ENCODE assay signal across 24 mouse cellular contexts in the genomic region with DNA sequence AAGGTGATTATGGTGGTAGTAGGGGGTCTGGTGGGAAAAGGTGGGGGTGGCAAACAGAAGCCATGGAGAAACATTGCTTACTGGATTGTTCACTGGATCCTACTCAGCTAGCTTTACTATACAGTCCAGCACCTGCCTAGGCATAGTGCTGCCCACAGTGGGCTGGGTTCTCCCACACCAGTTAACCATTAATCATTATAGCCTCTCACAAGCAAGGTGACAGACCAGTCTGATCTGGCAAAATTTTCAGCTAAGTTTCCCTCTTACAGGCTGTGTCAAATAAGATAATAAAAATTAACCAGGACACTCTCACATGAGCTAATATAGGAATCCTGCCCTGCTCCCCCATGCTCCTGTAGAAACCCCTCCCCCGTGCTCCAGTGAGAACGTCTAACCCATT.
"Had no signal": no experiment of that assay in that cellular context is flagged by ENCODE, and none has a peak within 500 bp of the region (broad histone marks: within the 10 kb centered on the region; RNA-seq: fewer than 3 reads in every experiment).

No protein-coding gene starts in this region.

- H3K4me1 ChIP-seq: forebrain, embryonic 15.5 days; hindbrain, embryonic 13.5 days; hindbrain, embryonic 15.5 days; liver, embryonic 13.5 days; liver, embryonic 15.5 days had no signal

- H3K9me3 ChIP-seq: forebrain, embryonic 15.5 days; heart, embryonic 13.5 days; heart, embryonic 15.5 days; hindbrain, embryonic 13.5 days; hindbrain, embryonic 15.5 days; limb, embryonic 10.5 days; liver, embryonic 13.5 days; liver, embryonic 15.5 days had no signal

- H3K27ac ChIP-seq: forebrain, embryonic 15.5 days; heart, adult 2 months; heart, embryonic 13.5 days; heart, embryonic 15.5 days; hindbrain, embryonic 13.5 days; hindbrain, embryonic 15.5 days; hindbrain, postnatal 0 days; kidney, postnatal 0 days; layer of hippocampus, adult 2 months; left cerebral cortex, adult 2 months; limb, embryonic 10.5 days; limb, embryonic 12.5 days; liver, embryonic 13.5 days; liver, embryonic 15.5 days had no signal

- DNase-seq: forebrain, postnatal 0 days; gastrocnemius, postnatal 14 days; gastrocnemius, postnatal 36 days; heart, adult 11 months; heart, adult 2 months; heart, postnatal 14 days; heart, postnatal 36 days; liver; liver, embryonic 13.5 days; liver, postnatal 0 days had no signal

- ATAC-seq: forebrain, embryonic 15.5 days; forebrain, postnatal 0 days; hindbrain, postnatal 0 days; liver, postnatal 0 days had no signal

- H3K9ac ChIP-seq: forebrain, embryonic 15.5 days; forebrain, postnatal 0 days; heart, embryonic 13.5 days; heart, embryonic 15.5 days; hindbrain, embryonic 13.5 days; hindbrain, embryonic 15.5 days; limb, embryonic 12.5 days; liver, embryonic 13.5 days; liver, embryonic 15.5 days; liver, postnatal 0 days had no signal

- H3K4me2 ChIP-seq: forebrain, embryonic 15.5 days; heart, embryonic 11.5 days; heart, embryonic 13.5 days; heart, embryonic 15.5 days; hindbrain, embryonic 13.5 days; hindbrain, embryonic 15.5 days; limb, embryonic 12.5 days; liver, embryonic 11.5 days; liver, embryonic 13.5 days; liver, embryonic 15.5 days had no signal

- H3K36me3 ChIP-seq: forebrain, embryonic 15.5 days; heart, embryonic 13.5 days; heart, embryonic 15.5 days; hindbrain, embryonic 13.5 days; hindbrain, embryonic 15.5 days; limb, embryonic 10.5 days; limb, embryonic 12.5 days; liver, embryonic 13.5 days; liver, embryonic 15.5 days had no signal

- H3K4me3 ChIP-seq: forebrain, embryonic 15.5 days; heart, adult 2 months; heart, embryonic 13.5 days; heart, embryonic 15.5 days; hindbrain, embryonic 13.5 days; hindbrain, embryonic 15.5 days; layer of hippocampus, adult 2 months; left cerebral cortex, adult 2 months; limb, embryonic 10.5 days; limb, embryonic 12.5 days; liver, embryonic 13.5 days; liver, embryonic 15.5 days had no signal

- H3K27me3 ChIP-seq: forebrain, embryonic 15.5 days; heart, embryonic 13.5 days; heart, embryonic 15.5 days; hindbrain, embryonic 13.5 days; hindbrain, embryonic 15.5 days; limb, embryonic 12.5 days had no signal
